Mouse (Mus musculus): ENCODE measurements around the gene Mfsd12.
A peak's percentile ranks its signal among the peaks of the same experiment; 100 is the strongest.

The Mfsd12 gene

GRCm38 (mm10) chr10:81403511-81403910 is 46.2 kb downstream of the Mfsd12 start:
- no peak for DNase-seq (ENCODE audit: low spot score)

- DNase-seq (ENCODE audit: low spot score), result no peak
Observed at GRCm38 (mm10) chr10:81404082-81404481, 46.8 kb downstream of the Mfsd12 start.

- DNase-seq (ENCODE audit: low spot score), result no peak
Observed at GRCm38 (mm10) chr10:81404720-81405119, 47.4 kb downstream of the Mfsd12 start.

GRCm38 (mm10) chr10:81405588-81406201 is 48.4 kb downstream of the Mfsd12 start:
- DNase-seq (ENCODE audit: low spot score), result peak; percentile 52

GRCm38 (mm10) chr10:81406504-81407440 is 49.5 kb downstream of the Mfsd12 start:
- DNase-seq (ENCODE audit: low spot score), result no peak

- DNase-seq (ENCODE audit: low spot score), result peak; percentile 60
Observed at GRCm38 (mm10) chr10:81407539-81408423, 50.5 kb downstream of the Mfsd12 start.

GRCm38 (mm10) chr10:81408424-81408729 is 51.1 kb downstream of the Mfsd12 start:
- no peak for DNase-seq (ENCODE audit: low spot score)

GRCm38 (mm10) chr10:81408871-81409291 is 51.6 kb downstream of the Mfsd12 start:
- DNase-seq (ENCODE audit: low spot score), result peak; percentile 76

GRCm38 (mm10) chr10:81409330-81409729 is 52.0 kb downstream of the Mfsd12 start:
- no peak for DNase-seq (ENCODE audit: low spot score)

GRCm38 (mm10) chr10:81410350-81410749 is 53.1 kb downstream of the Mfsd12 start:
- no peak for DNase-seq (ENCODE audit: low spot score)

- DNase-seq (ENCODE audit: low spot score), result no peak
Observed at GRCm38 (mm10) chr10:81410981-81411380, 53.7 kb downstream of the Mfsd12 start.

- peak; percentile 58 for DNase-seq (ENCODE audit: low spot score)
Observed at GRCm38 (mm10) chr10:81411471-81412400, 54.4 kb downstream of the Mfsd12 start.

GRCm38 (mm10) chr10:81412586-81413309 is 55.5 kb downstream of the Mfsd12 start:
- DNase-seq (ENCODE audit: low spot score), result no peak

- DNase-seq (ENCODE audit: low spot score), result peak; percentile 77
Observed at GRCm38 (mm10) chr10:81413310-81414261, 56.3 kb downstream of the Mfsd12 start.

- no peak for DNase-seq (ENCODE audit: low spot score)
Observed at GRCm38 (mm10) chr10:81414682-81415081, 57.4 kb downstream of the Mfsd12 start.

- DNase-seq (ENCODE audit: low spot score), result no peak
Observed at GRCm38 (mm10) chr10:81415146-81415545, 57.9 kb downstream of the Mfsd12 start.

All from urinary bladder, postnatal 25 days (tissue).